Mouse (Mus musculus): ENCODE results near the gene Sv2b. TPM values are rescaled to one million over a fixed set of nuclear protein-coding genes. Genes with fewer than 3 reads are reported as not detected.
"Not testable (repeated sequence)": the region's sequence is repeated elsewhere in the genome, so short reads cannot be mapped to it uniquely, and the experiment has no call there.

The Sv2b gene
- polyA plus RNA-seq, 1 experiment from 2014 or later = 0.02 TPM

- WGBS = 85% methylated on average over 7 of the region's 7 CpGs
- TF ChIP-seq EP300 (IDR thresholded peaks at IDR 0.05) = no peak
- no peak for TF ChIP-seq CTCF (IDR thresholded peaks at IDR 0.05)
These were observed 92.9 kb downstream of the Sv2b start for GRCm38 (mm10) chr7:75216180-75216579.

DNA sequence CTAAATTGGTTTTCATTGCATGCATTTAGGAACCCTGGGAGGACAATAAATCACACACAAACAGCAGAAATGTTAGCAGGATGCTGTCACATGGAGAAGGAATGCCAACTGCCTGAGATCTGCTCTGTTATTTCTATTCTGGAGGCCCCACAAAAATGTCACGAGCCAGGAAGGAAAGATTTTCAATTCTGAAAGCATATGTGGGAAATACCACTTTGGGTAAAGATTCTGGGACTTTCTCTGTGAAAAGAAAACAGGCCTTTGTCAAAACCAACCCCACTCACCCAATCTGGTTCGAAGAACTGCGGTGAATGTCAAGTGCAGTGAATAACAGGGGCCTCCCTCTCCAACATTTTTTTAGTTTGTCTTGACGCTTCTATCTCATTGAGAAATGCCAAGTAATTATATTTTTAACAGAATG lies 99.8 kb downstream of the Sv2b start:
- no peak for DNase-seq (ENCODE audit: low spot score)
- Histone ChIP-seq H3K4me3 (ENCODE audit: low read depth, low read length) (no peak overlapping the region), H3K27me3 (replicated peaks; ENCODE audit: insufficient read depth, low read length) (no peaks in the 10 kb centered on the region), H3K4me2 (replicated peaks; ENCODE audit: low read depth, low read length) (no peak overlapping the region), H3K9me3 (ENCODE audit: low read length) (no peaks in the 10 kb centered on the region), H3K9ac (replicated peaks; ENCODE audit: low read depth) (no peak overlapping the region), H3K36me3 (ENCODE audit: insufficient read depth, low read length) (no peaks in the 10 kb centered on the region), H3K27ac (ENCODE audit: low read length) (no peak overlapping the region), H3K4me1 (ENCODE audit: insufficient read depth, low read depth, low read length) (no peaks in the 10 kb centered on the region)
- WGBS = 51% methylated on average over 4 of the region's 4 CpGs
- no peak for TF ChIP-seq CTCF (IDR thresholded peaks at IDR 0.05)
- TF ChIP-seq EP300 (IDR thresholded peaks at IDR 0.05) = no peak
- ATAC-seq = no peak

More at GRCm38 (mm10) chr7:75216180-75216579, 92.9 kb downstream of the Sv2b start:
- H3K4me3 ChIP-seq (ENCODE audit: low read depth, low read length) = no peak overlapping the region
- no peaks in the 10 kb centered on the region for H3K36me3 ChIP-seq (ENCODE audit: insufficient read depth, low read length)
- ATAC-seq = no peak
- H3K9ac ChIP-seq (replicated peaks; ENCODE audit: low read depth) = no peak overlapping the region
- no peaks in the 10 kb centered on the region for H3K9me3 ChIP-seq (ENCODE audit: low read length)
- no peak overlapping the region for H3K4me2 ChIP-seq (replicated peaks; ENCODE audit: low read depth, low read length)
- no peak for DNase-seq (ENCODE audit: low spot score)
- no peak overlapping the region for H3K27ac ChIP-seq (ENCODE audit: low read length)
- no peaks in the 10 kb centered on the region for H3K27me3 ChIP-seq (replicated peaks; ENCODE audit: insufficient read depth, low read length)
- H3K4me1 ChIP-seq (ENCODE audit: insufficient read depth, low read depth, low read length) = no peaks in the 10 kb centered on the region

- TF ChIP-seq EP300 (IDR thresholded peaks at IDR 0.05) (no peak), CTCF (IDR thresholded peaks at IDR 0.05) (no peak)
- WGBS = 70% methylated on average over 3 of the region's 3 CpGs
- H3K9me3 ChIP-seq (ENCODE audit: low read length) = no peaks in the 10 kb centered on the region
These were observed 101.0 kb downstream of the Sv2b start for GRCm38 (mm10) chr7:75207965-75208644.

GRCm38 (mm10) chr7:75206671-75207070 lies 102.4 kb downstream of the Sv2b start:
- H3K4me1 ChIP-seq (ENCODE audit: insufficient read depth, low read depth, low read length) = no peaks in the 10 kb centered on the region
- H3K27me3 ChIP-seq (replicated peaks; ENCODE audit: insufficient read depth, low read length) = no peaks in the 10 kb centered on the region
- no peak overlapping the region for H3K4me3 ChIP-seq (ENCODE audit: low read depth, low read length)
- WGBS = 85% methylated on average over 3 of the region's 3 CpGs
- no peaks in the 10 kb centered on the region for H3K36me3 ChIP-seq (ENCODE audit: insufficient read depth, low read length)
- no peak overlapping the region for H3K4me2 ChIP-seq (replicated peaks; ENCODE audit: low read depth, low read length)
- no peaks in the 10 kb centered on the region for H3K9me3 ChIP-seq (ENCODE audit: low read length)
- DNase-seq (ENCODE audit: low spot score) = no peak
- no peak overlapping the region for H3K9ac ChIP-seq (replicated peaks; ENCODE audit: low read depth)
- TF ChIP-seq EP300 (IDR thresholded peaks at IDR 0.05) = no peak
- no peak for TF ChIP-seq CTCF (IDR thresholded peaks at IDR 0.05)
- ATAC-seq = no peak
- H3K27ac ChIP-seq (ENCODE audit: low read length) = no peak overlapping the region

More at GRCm38 (mm10) chr7:75207965-75208644, 101.0 kb downstream of the Sv2b start:
- H3K27me3 ChIP-seq (replicated peaks; ENCODE audit: insufficient read depth, low read length) = no peaks in the 10 kb centered on the region
- H3K36me3 ChIP-seq (ENCODE audit: insufficient read depth, low read length) = no peaks in the 10 kb centered on the region
- H3K4me2 ChIP-seq (replicated peaks; ENCODE audit: low read depth, low read length) = no peak overlapping the region
- no peak overlapping the region for H3K9ac ChIP-seq (replicated peaks; ENCODE audit: low read depth)
- ATAC-seq (no peak), DNase-seq (ENCODE audit: low spot score) (no peak)
- H3K4me1 ChIP-seq (ENCODE audit: insufficient read depth, low read depth, low read length) = no peaks in the 10 kb centered on the region
- no peak overlapping the region for H3K4me3 ChIP-seq (ENCODE audit: low read depth, low read length)
- no peak overlapping the region for H3K27ac ChIP-seq (ENCODE audit: low read length)

GRCm38 (mm10) chr7:75205386-75205785 lies 103.7 kb downstream of the Sv2b start:
- 52% methylated on average over 3 of the region's 3 CpGs for WGBS
- no peaks in the 10 kb centered on the region for H3K4me1 ChIP-seq (ENCODE audit: insufficient read depth, low read depth, low read length)
- H3K27me3 ChIP-seq (replicated peaks; ENCODE audit: insufficient read depth, low read length) = no peaks in the 10 kb centered on the region
- H3K9ac ChIP-seq (replicated peaks; ENCODE audit: low read depth) = no peak overlapping the region
- ATAC-seq = no peak
- H3K9me3 ChIP-seq (ENCODE audit: low read length) = no peaks in the 10 kb centered on the region
- no peak overlapping the region for H3K4me2 ChIP-seq (replicated peaks; ENCODE audit: low read depth, low read length)
- DNase-seq (ENCODE audit: low spot score) = no peak
- H3K36me3 ChIP-seq (ENCODE audit: insufficient read depth, low read length) = no peaks in the 10 kb centered on the region
- H3K27ac ChIP-seq (ENCODE audit: low read length) = no peak overlapping the region
- no peak overlapping the region for H3K4me3 ChIP-seq (ENCODE audit: low read depth, low read length)
- TF ChIP-seq EP300 (IDR thresholded peaks at IDR 0.05) (no peak), CTCF (IDR thresholded peaks at IDR 0.05) (no peak)

DNA sequence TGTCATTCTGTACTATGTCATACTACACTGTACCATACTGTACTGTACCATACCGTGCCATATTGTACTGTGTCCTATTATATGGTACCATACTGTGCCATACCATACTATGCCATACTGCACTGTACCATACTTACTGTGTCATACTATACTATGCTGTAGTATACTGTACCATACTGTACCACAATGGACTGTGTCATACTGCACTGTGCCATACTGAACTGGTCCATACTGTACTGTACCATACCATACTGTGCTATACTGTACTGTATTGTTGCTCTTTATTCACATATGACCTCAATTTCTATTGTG lies 114.2 kb downstream of the Sv2b start:
- H3K36me3 ChIP-seq (ENCODE audit: insufficient read depth, low read length); H3K27me3 ChIP-seq (replicated peaks; ENCODE audit: insufficient read depth, low read length); DNase-seq (ENCODE audit: low spot score); H3K4me3 ChIP-seq (ENCODE audit: low read depth, low read length); H3K9ac ChIP-seq (replicated peaks; ENCODE audit: low read depth); H3K9me3 ChIP-seq (ENCODE audit: low read length); H3K27ac ChIP-seq (ENCODE audit: low read length); H3K4me1 ChIP-seq (ENCODE audit: insufficient read depth, low read depth, low read length); H3K4me2 ChIP-seq (replicated peaks; ENCODE audit: low read depth, low read length); ATAC-seq: not testable (repeated sequence)
- 100% methylated on average over 1 of the region's 1 CpGs for WGBS
